Comparison of ENCODE assay signal across 1 mouse cellular context in genomic region chr7:110248677-110249076, GRCm38 (mm10).
TF ChIP-seq lines count a peak whose summit lies in the region.

No protein-coding gene starts in this region.

TF ChIP-seq in CH12.LX, 34 proteins besides CTCF, POLR2A, EP300 and RAD21 (continued from another document):
- TF ChIP-seq CHD1 (IDR thresholded peaks at IDR 0.05; ENCODE audit: low read depth, low read length) (no peak), USF2 (conservative IDR thresholded peaks at IDR 0.05; ENCODE audit: low read depth, low read length) (no peak), ZC3H11A (IDR thresholded peaks at IDR 0.05; ENCODE audit: low read depth, low read length) (no peak), GABPA (IDR thresholded peaks at IDR 0.05; ENCODE audit: insufficient replicate concordance, low read depth, low read length) (no peak), MYC (IDR thresholded peaks at IDR 0.05; ENCODE audit: low read depth, low read length) (no peak), RCOR1 (conservative IDR thresholded peaks at IDR 0.05; ENCODE audit: low read depth, low read length) (no peak), MAFK (IDR thresholded peaks at IDR 0.05; ENCODE audit: insufficient replicate concordance, low read length) (no peak), IRF4 (IDR thresholded peaks at IDR 0.05; ENCODE audit: low read depth, low read length) (no peak), NRF1 (IDR thresholded peaks at IDR 0.05; ENCODE audit: low read depth, low read length) (no peak), MEF2A (IDR thresholded peaks at IDR 0.05; ENCODE audit: borderline replicate concordance, low read depth, low read length) (no peak), BHLHE40 (IDR thresholded peaks at IDR 0.05; ENCODE audit: low read depth, low read length) (no peak), ZKSCAN1 (IDR thresholded peaks at IDR 0.05; ENCODE audit: borderline replicate concordance, low read depth, low read length) (no peak), MAZ (IDR thresholded peaks at IDR 0.05; ENCODE audit: low read depth, low read length) (no peak), ZNF384 (IDR thresholded peaks at IDR 0.05; ENCODE audit: low read depth, low read length) (no peak)
TF ChIP-seq in CH12.LX: peak in this region for 0.
